Mouse (Mus musculus): ENCODE data around the gene Madcam1. TPM values are rescaled to one million over a fixed set of nuclear protein-coding genes. Genes with fewer than 3 reads are reported as not detected.
A peak's percentile ranks its signal among the peaks of the same experiment; 100 is the strongest.

Gene Madcam1
- total and polyA plus RNA-seq, 3 experiments: 61.9 to 171 (median 110) TPM

DNA sequence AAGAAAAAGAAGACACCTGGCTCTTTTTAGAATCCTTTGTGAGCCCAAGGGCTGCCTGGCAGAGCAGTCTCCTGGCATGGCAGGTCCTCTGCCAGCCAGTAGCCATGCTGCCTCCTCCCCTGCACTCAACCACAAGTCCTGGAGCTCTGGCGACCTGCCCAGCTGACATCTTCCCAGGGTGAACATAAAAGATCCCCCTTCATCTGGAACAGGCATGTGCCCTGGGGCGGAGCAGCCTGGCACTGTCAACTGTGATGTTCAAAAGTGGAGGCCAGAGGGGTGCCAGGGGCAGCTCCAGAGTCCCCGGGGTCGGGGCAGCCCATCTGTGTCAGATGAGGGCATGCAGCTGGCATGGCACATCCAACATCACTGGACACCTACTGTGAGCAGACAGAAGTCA, 50.6 kb downstream of the Madcam1 start:
- no peak for TF ChIP-seq TBP (conservative IDR thresholded peaks at IDR 0.05; ENCODE audit: low read depth, low read length)
- TF ChIP-seq ZNF384 (IDR thresholded peaks at IDR 0.05; ENCODE audit: low read depth, low read length): no peak
- TF ChIP-seq SIN3A (IDR thresholded peaks at IDR 0.05; ENCODE audit: low read length): no peak
- TF ChIP-seq BHLHE40 (IDR thresholded peaks at IDR 0.05; ENCODE audit: low read depth, low read length): no peak
- TF ChIP-seq ZKSCAN1 (IDR thresholded peaks at IDR 0.05; ENCODE audit: borderline replicate concordance, low read depth, low read length): no peak
- no peak for TF ChIP-seq CHD2 (IDR thresholded peaks at IDR 0.05; ENCODE audit: low read length)
- no peak for TF ChIP-seq MXI1 (IDR thresholded peaks at IDR 0.05; ENCODE audit: low read depth, low read length)
- no peak for TF ChIP-seq CHD1 (IDR thresholded peaks at IDR 0.05; ENCODE audit: low read depth, low read length)
- no peak for TF ChIP-seq MAZ (IDR thresholded peaks at IDR 0.05; ENCODE audit: low read depth, low read length)
- no peak for TF ChIP-seq HCFC1 (IDR thresholded peaks at IDR 0.05; ENCODE audit: low read depth, low read length)
- in situ Hi-C loops (cut with MboI; ENCODE audit: low pct_ligation_motif_present, low pct_unique_long_range_greater_than_20kb, low sequenced_read_pairs): no loop called here
- no peak overlapping the region for H3K4me2 ChIP-seq (ENCODE audit: insufficient read depth, low read depth, poor library complexity, severe bottlenecking)
- H3K9me3 ChIP-seq (replicated peaks; ENCODE audit: low read length): peaks cover 3% of the 10 kb centered on the region
- peaks cover 21 to 26% of the 10 kb centered on the region in 2 experiments for H3K36me3 ChIP-seq (replicated peaks in 1 of 2; ENCODE audit: control insufficient read depth in 1 of 2, insufficient read depth in 1 of 2, low read length in 1 of 2)
- dilution Hi-C loops (cut with MboI; ENCODE audit: extremely low pct_ligation_motif_present, extremely low pct_unique_long_range_greater_than_20kb, low sequenced_read_pairs): no loop called here
- no peaks in the 10 kb centered on the region for H3K79me2 ChIP-seq (replicated peaks; ENCODE audit: control insufficient read depth, extremely low read depth, insufficient read depth, poor library complexity, severe bottlenecking)
- no peak overlapping the region for H3K4me3 ChIP-seq (replicated peaks in 1 of 3; ENCODE audit: low read depth in 2 of 3, low read length in 2 of 3, poor library complexity in 1 of 3)
- no peak overlapping the region for H3K9ac ChIP-seq (ENCODE audit: insufficient read depth, low read depth)
- DNase-seq (ENCODE audit: extremely low read depth): no peak
- peaks cover 51% of the 10 kb centered on the region for H3K27me3 ChIP-seq (replicated peaks)
- no peak overlapping the region for H3K27ac ChIP-seq (ENCODE audit: insufficient read depth, low read depth)
- H3K4me1 ChIP-seq (ENCODE audit: control insufficient read depth in 1 of 2, insufficient read depth in 2 of 2): peaks cover 8 to 9% of the 10 kb centered on the region in 2 experiments

DNA sequence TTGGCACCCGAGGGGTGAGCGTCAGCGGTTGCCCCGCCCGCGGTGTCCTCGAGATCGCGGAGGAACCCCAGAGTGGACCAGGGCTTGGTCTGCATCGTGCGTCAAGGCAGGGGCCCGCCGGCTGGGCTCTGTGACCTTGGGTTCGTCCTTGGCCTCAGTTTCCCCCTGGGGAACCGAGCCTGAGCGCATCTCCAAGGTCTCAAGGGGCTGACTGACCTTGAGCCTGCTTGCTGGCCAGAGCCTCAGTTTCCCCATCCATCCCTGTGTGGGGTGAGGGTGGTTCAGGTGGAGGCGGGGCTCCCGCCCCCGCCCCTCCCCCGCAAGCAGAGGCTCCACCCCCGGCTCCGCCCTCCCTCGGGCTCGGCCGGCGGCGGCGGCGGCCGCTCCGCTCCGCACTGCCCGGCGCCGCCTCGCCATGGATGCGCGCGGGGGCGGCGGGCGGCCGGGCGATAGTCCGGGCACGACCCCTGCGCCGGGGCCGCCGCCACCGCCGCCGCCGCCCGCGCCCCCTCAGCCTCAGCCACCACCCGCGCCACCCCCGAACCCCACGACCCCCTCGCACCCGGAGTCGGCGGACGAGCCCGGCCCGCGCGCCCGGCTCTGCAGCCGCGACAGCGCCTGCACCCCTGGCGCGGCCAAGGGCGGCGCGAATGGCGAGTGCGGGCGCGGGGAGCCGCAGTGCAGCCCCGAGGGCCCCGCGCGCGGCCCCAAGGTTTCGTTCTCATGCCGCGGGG, 52.1 kb downstream of the Madcam1 start, which contains the start of gene Hcn2:
TSS of gene Hcn2 (plus strand) at position 381 of the 734 bp plus-strand sequence.
- Histone ChIP-seq H3K9ac (ENCODE audit: insufficient read depth, low read depth) (peak within 1 kb of the TSS; percentile 35; the same call in 1 of the 2 replicates), H3K4me3 (replicated peaks in 1 of 3; ENCODE audit: low read depth in 2 of 3, low read length in 2 of 3, poor library complexity in 1 of 3) (peak within 1 kb of the TSS in 2 of 3 experiments; percentile 33 to 54), H3K4me2 (ENCODE audit: insufficient read depth, low read depth, poor library complexity, severe bottlenecking) (peak within 1 kb of the TSS; percentile 76), H3K79me2 (replicated peaks; ENCODE audit: control insufficient read depth, extremely low read depth, insufficient read depth, poor library complexity, severe bottlenecking) (no peaks in the 10 kb centered on the region), H3K27me3 (replicated peaks) (peaks cover 65% of the 10 kb centered on the region), H3K4me1 (ENCODE audit: control insufficient read depth in 1 of 2, insufficient read depth in 2 of 2) (peaks cover 8 to 9% of the 10 kb centered on the region in 2 experiments), H3K9me3 (replicated peaks; ENCODE audit: low read length) (peaks cover 3% of the 10 kb centered on the region), H3K27ac (ENCODE audit: insufficient read depth, low read depth) (no peak within 1 kb of the TSS), H3K36me3 (replicated peaks in 1 of 2; ENCODE audit: control insufficient read depth in 1 of 2, insufficient read depth in 1 of 2, low read length in 1 of 2) (peaks cover 7 to 11% of the 10 kb centered on the region in 2 experiments)
- no peak for DNase-seq (ENCODE audit: extremely low read depth)
- dilution Hi-C loops (cut with MboI; ENCODE audit: extremely low pct_ligation_motif_present, extremely low pct_unique_long_range_greater_than_20kb, low sequenced_read_pairs): no loop called here
- no peak for TF ChIP-seq CTCF (conservative IDR thresholded peaks at IDR 0.05 in 1 of 2, IDR thresholded peaks at IDR 0.05 in 1 of 2; ENCODE audit: low read depth in 2 of 2, low read length in 2 of 2)
- TF ChIP-seq ELF1 (IDR thresholded peaks at IDR 0.05; ENCODE audit: low read depth, low read length): no peak
- no peak for TF ChIP-seq UBTF (IDR thresholded peaks at IDR 0.05; ENCODE audit: low read depth, low read length)
- TF ChIP-seq CHD1 (IDR thresholded peaks at IDR 0.05; ENCODE audit: low read depth, low read length): no peak
- no peak for TF ChIP-seq MYC (IDR thresholded peaks at IDR 0.05; ENCODE audit: low read depth, low read length)
- no peak for TF ChIP-seq USF1 (IDR thresholded peaks at IDR 0.05; ENCODE audit: low read depth, low read length)
- no peak for TF ChIP-seq GABPA (IDR thresholded peaks at IDR 0.05; ENCODE audit: insufficient replicate concordance, low read depth, low read length)
- no peak for TF ChIP-seq TCF12 (IDR thresholded peaks at IDR 0.05; ENCODE audit: low read depth, low read length)
- no peak for TF ChIP-seq HCFC1 (IDR thresholded peaks at IDR 0.05; ENCODE audit: low read depth, low read length)
- TF ChIP-seq ZMIZ1 (IDR thresholded peaks at IDR 0.05; ENCODE audit: low read depth, low read length): no peak
- no peak for TF ChIP-seq PAX5 (IDR thresholded peaks at IDR 0.05; ENCODE audit: low read length)
- no peak for TF ChIP-seq MXI1 (IDR thresholded peaks at IDR 0.05; ENCODE audit: low read depth, low read length)
- no peak for TF ChIP-seq NRF1 (IDR thresholded peaks at IDR 0.05; ENCODE audit: low read depth, low read length)
- no peak for TF ChIP-seq JUND (conservative IDR thresholded peaks at IDR 0.05; ENCODE audit: low read depth, low read length)
- no peak for TF ChIP-seq SIN3A (IDR thresholded peaks at IDR 0.05; ENCODE audit: low read length)
- TF ChIP-seq ZKSCAN1 (IDR thresholded peaks at IDR 0.05; ENCODE audit: borderline replicate concordance, low read depth, low read length): no peak
- no peak for TF ChIP-seq BHLHE40 (IDR thresholded peaks at IDR 0.05; ENCODE audit: low read depth, low read length)
- no peak for TF ChIP-seq CHD2 (IDR thresholded peaks at IDR 0.05; ENCODE audit: low read length)
- in situ Hi-C loops (cut with MboI; ENCODE audit: low pct_ligation_motif_present, low pct_unique_long_range_greater_than_20kb, low sequenced_read_pairs): no loop called here
